Mouse (Mus musculus): Measurements from ENCODE around the gene Tspan7. TPM values are rescaled to one million over a fixed set of nuclear protein-coding genes. Genes with fewer than 3 reads are reported as not detected.

The Tspan7 gene
- total RNA-seq, 1 experiment, result 8.7 TPM

DNA sequence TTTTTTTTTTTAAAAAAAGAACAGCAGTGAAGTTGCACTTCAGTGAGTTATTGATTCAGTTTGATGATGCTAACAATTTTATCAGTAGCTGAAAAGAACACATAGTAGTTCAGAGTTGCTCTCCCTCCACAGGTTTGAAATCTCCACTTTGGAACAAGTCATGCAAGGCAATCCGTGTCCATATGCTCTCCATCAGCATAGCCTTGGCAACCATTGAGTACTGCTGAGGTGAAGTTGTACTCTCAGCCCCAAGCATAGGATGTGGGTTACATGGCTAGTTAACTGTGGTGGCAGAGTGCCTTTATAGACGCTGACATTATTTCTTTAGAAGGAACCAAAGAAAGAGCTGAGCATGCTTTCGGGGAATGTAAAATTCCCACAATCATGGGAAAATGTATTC, 27.7 kb upstream of the Tspan7 start:
- in situ Hi-C loops (cut with MboI; ENCODE audit: low sequenced_read_pairs in 2 of 2, unreplicated experiment in 2 of 2), result no loop called here
- no peaks in the 10 kb centered on the region for H3K9me3 ChIP-seq (ENCODE audit: control insufficient read depth, insufficient read depth, low read depth, low read length)
- H3K9ac ChIP-seq (ENCODE audit: insufficient read depth, low read depth, low read length, poor library complexity, severe bottlenecking), result no peak overlapping the region
- H3K36me3 ChIP-seq (ENCODE audit: control insufficient read depth, insufficient read depth, low read length, poor library complexity, severe bottlenecking), result no peaks in the 10 kb centered on the region
- H3K4me1 ChIP-seq (ENCODE audit: control insufficient read depth in 2 of 2, insufficient read depth in 2 of 2, low read length in 2 of 2, poor library complexity in 1 of 2), result no peaks in the 10 kb centered on the region
- no peak for TF ChIP-seq CHD2 (IDR thresholded peaks at IDR 0.05; ENCODE audit: low read depth, low read length)
- TF ChIP-seq HCFC1 (IDR thresholded peaks at IDR 0.05; ENCODE audit: borderline replicate concordance, insufficient read depth, low read length), result no peak
- TF ChIP-seq MAFK (IDR thresholded peaks at IDR 0.05; ENCODE audit: insufficient read depth, low read depth, low read length), result no peak
- no peak for TF ChIP-seq ZNF384 (IDR thresholded peaks at IDR 0.05; ENCODE audit: low read depth, low read length)
- H3K4me3 ChIP-seq (ENCODE audit: insufficient read depth in 1 of 2, low read depth in 1 of 2, low read length in 2 of 2, poor library complexity in 1 of 2, severe bottlenecking in 1 of 2), result no peak overlapping the region
- no peak for DNase-seq (ENCODE audit: low read depth, low spot score)
- H3K27ac ChIP-seq (ENCODE audit: insufficient read depth, low read depth, low read length, poor library complexity, severe bottlenecking), result no peak overlapping the region

DNA sequence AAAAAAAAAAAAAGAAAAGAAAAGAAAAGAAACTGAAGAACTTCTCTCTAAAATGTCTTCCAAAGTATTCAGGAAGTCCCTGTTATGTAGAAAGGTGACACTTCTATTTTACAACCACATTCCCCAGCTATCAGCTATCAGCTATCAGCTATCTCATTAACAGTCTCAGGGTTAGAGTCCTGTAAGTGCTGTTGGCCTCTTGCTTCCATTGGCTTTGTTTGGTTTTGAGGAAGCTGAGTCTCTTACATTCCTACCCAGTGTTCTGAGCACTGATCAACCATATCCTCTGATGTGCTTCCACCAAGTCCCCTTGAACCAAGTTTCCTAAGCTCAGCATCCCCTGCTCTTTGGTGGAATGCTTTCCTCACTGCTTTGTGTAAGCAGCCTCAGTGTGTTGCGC, 7.9 kb upstream of the Tspan7 start:
- no peak for DNase-seq (ENCODE audit: low read depth, low spot score)
- no peak overlapping the region for H3K9ac ChIP-seq (ENCODE audit: insufficient read depth, low read depth, low read length, poor library complexity, severe bottlenecking)
- no peaks in the 10 kb centered on the region for H3K4me1 ChIP-seq (ENCODE audit: control insufficient read depth in 2 of 2, insufficient read depth in 2 of 2, low read length in 2 of 2, poor library complexity in 1 of 2)
- H3K9me3 ChIP-seq (ENCODE audit: control insufficient read depth, insufficient read depth, low read depth, low read length), result no peaks in the 10 kb centered on the region
- TF ChIP-seq ZNF384 (IDR thresholded peaks at IDR 0.05; ENCODE audit: low read depth, low read length) (no peak), CHD2 (IDR thresholded peaks at IDR 0.05; ENCODE audit: low read depth, low read length) (no peak), MAFK (IDR thresholded peaks at IDR 0.05; ENCODE audit: insufficient read depth, low read depth, low read length) (no peak), ZC3H11A (IDR thresholded peaks at IDR 0.05; ENCODE audit: borderline replicate concordance, low read depth, low read length) (no peak), HCFC1 (IDR thresholded peaks at IDR 0.05; ENCODE audit: borderline replicate concordance, insufficient read depth, low read length) (no peak)
- in situ Hi-C loops (cut with MboI; ENCODE audit: low sequenced_read_pairs in 2 of 2, unreplicated experiment in 2 of 2), result no loop called here
- no peak overlapping the region for H3K4me3 ChIP-seq (ENCODE audit: insufficient read depth in 1 of 2, low read depth in 1 of 2, low read length in 2 of 2, poor library complexity in 1 of 2, severe bottlenecking in 1 of 2)
- no peaks in the 10 kb centered on the region for H3K36me3 ChIP-seq (ENCODE audit: control insufficient read depth, insufficient read depth, low read length, poor library complexity, severe bottlenecking)
- no peak overlapping the region for H3K27ac ChIP-seq (ENCODE audit: insufficient read depth, low read depth, low read length, poor library complexity, severe bottlenecking)

DNA sequence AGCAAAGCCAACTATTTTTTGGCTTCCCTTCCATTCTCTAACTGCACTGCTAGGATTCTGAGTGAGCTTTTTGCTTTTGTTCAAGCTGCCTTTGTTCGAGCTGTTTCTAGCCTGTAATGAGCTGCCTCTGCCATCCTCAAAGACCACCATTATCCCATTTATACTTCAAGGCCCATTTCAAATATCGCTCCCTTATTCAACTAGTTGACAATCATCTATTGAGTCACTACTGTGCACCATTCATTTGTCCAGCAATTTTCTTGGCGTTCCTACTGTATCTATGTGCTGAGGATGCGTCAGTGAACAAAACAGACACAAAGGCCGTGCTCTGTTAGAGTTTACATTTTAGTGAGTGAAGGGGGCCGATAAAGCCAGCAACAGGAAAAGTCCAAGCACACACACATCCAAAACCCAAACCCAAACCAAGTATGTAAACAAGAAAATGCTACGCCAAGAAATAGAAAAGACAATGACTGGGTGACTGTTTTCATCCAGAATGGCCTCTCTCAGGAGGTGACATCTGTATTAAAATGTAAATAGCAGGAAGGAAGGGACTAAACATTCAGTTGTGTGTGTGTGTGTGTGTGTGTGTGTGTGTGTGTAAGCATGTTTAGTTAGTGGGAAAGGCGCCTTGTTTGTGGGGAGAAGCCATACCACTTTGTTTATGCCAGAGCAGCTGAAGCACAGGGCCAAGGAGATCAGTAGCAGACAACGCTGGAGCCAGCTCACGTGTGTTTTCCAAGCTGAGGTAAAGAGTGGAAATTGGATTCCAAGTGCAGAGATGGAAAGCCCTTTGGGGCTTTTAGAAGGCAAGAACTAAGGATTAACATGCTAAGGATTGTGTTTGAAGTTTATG, 5.7 kb upstream of the Tspan7 start:
- H3K27ac ChIP-seq (ENCODE audit: insufficient read depth, low read depth, low read length, poor library complexity, severe bottlenecking), result no peak overlapping the region
- no peak overlapping the region for H3K4me3 ChIP-seq (ENCODE audit: insufficient read depth in 1 of 2, low read depth in 1 of 2, low read length in 2 of 2, poor library complexity in 1 of 2, severe bottlenecking in 1 of 2)
- no peaks in the 10 kb centered on the region for H3K36me3 ChIP-seq (ENCODE audit: control insufficient read depth, insufficient read depth, low read length, poor library complexity, severe bottlenecking)
- no peak overlapping the region for H3K9ac ChIP-seq (ENCODE audit: insufficient read depth, low read depth, low read length, poor library complexity, severe bottlenecking)
- TF ChIP-seq MAFK (IDR thresholded peaks at IDR 0.05; ENCODE audit: insufficient read depth, low read depth, low read length) (no peak), ZNF384 (IDR thresholded peaks at IDR 0.05; ENCODE audit: low read depth, low read length) (no peak), CHD2 (IDR thresholded peaks at IDR 0.05; ENCODE audit: low read depth, low read length) (no peak), ZC3H11A (IDR thresholded peaks at IDR 0.05; ENCODE audit: borderline replicate concordance, low read depth, low read length) (no peak), HCFC1 (IDR thresholded peaks at IDR 0.05; ENCODE audit: borderline replicate concordance, insufficient read depth, low read length) (no peak)
- H3K9me3 ChIP-seq (ENCODE audit: control insufficient read depth, insufficient read depth, low read depth, low read length), result no peaks in the 10 kb centered on the region
- in situ Hi-C loops (cut with MboI; ENCODE audit: low sequenced_read_pairs in 2 of 2, unreplicated experiment in 2 of 2), result no loop called here
- no peak for DNase-seq (ENCODE audit: low read depth, low spot score)
- H3K4me1 ChIP-seq (ENCODE audit: control insufficient read depth in 2 of 2, insufficient read depth in 2 of 2, low read length in 2 of 2, poor library complexity in 1 of 2), result no peaks in the 10 kb centered on the region

DNA sequence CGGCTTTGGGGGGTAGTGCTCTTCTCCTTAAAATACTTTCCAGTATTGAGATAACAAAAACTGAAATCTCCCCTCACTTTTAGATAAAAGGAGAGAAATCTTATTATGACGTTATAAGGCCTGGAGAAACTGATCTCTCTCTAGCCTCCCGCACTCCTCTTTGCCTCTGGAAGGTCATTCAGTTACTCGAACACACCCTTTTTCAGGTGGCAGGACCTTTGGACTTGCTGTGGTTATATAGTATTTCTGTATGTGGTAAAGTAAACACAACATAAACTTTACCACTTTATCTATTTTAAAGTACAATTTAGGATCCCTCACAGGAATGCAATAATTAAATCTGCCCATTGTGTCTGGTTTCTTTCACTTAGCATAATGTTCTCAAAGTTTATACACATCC, 5.0 kb upstream of the Tspan7 start:
- Histone ChIP-seq H3K4me3 (ENCODE audit: insufficient read depth in 1 of 2, low read depth in 1 of 2, low read length in 2 of 2, poor library complexity in 1 of 2, severe bottlenecking in 1 of 2) (no peak overlapping the region), H3K9ac (ENCODE audit: insufficient read depth, low read depth, low read length, poor library complexity, severe bottlenecking) (no peak overlapping the region), H3K9me3 (ENCODE audit: control insufficient read depth, insufficient read depth, low read depth, low read length) (no peaks in the 10 kb centered on the region), H3K36me3 (ENCODE audit: control insufficient read depth, insufficient read depth, low read length, poor library complexity, severe bottlenecking) (no peaks in the 10 kb centered on the region), H3K4me1 (ENCODE audit: control insufficient read depth in 2 of 2, insufficient read depth in 2 of 2, low read length in 2 of 2, poor library complexity in 1 of 2) (no peaks in the 10 kb centered on the region), H3K27ac (ENCODE audit: insufficient read depth, low read depth, low read length, poor library complexity, severe bottlenecking) (no peak overlapping the region)
- TF ChIP-seq CHD2 (IDR thresholded peaks at IDR 0.05; ENCODE audit: low read depth, low read length) (no peak), MAFK (IDR thresholded peaks at IDR 0.05; ENCODE audit: insufficient read depth, low read depth, low read length) (no peak), ZC3H11A (IDR thresholded peaks at IDR 0.05; ENCODE audit: borderline replicate concordance, low read depth, low read length) (no peak), ZNF384 (IDR thresholded peaks at IDR 0.05; ENCODE audit: low read depth, low read length) (no peak), HCFC1 (IDR thresholded peaks at IDR 0.05; ENCODE audit: borderline replicate concordance, insufficient read depth, low read length) (no peak)
- DNase-seq (ENCODE audit: low read depth, low spot score), result no peak
- in situ Hi-C loops (cut with MboI; ENCODE audit: low sequenced_read_pairs in 2 of 2, unreplicated experiment in 2 of 2), result no loop called here

All from ES-E14 (cell line).